In the genomic region with DNA sequence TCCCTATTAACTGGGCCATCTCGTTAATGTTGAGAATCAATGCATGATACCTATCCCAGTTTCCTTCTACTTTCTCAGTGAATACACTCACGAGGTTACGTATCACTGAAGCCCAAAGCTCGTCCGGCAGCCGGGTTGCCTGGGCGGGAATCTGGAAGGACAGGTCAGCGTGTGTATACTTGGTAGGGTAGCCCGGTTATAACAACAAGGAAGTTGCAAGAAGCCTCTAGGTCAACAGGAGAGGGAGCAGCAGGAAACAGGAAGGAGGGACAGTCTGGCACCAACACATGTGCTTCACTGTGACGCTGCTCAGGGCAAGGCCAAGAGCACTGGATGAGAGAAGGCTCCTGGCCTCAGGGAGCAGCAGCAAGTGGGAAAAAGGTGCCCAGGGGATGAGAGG, we compare ENCODE assay signal across 9 mouse cellular contexts. TPM values are rescaled to one million over a fixed set of nuclear protein-coding genes. Genes with fewer than 3 reads are reported as not detected.
A peak's percentile ranks its signal among the peaks of the same experiment; 100 is the strongest.
DNase-seq lines count a peak whose midpoint lies in the region; ATAC-seq and TF ChIP-seq lines count a peak whose summit lies in the region.
"Had no signal": no experiment of that assay in that cellular context is flagged by ENCODE, and none has a peak within 500 bp of the region (broad histone marks: within the 10 kb centered on the region; RNA-seq: fewer than 3 reads in every experiment).

No protein-coding gene starts in this region.

- no peak for TF ChIP-seq CTCF in small intestine, adult 2 months (IDR thresholded peaks at IDR 0.05; ENCODE audit: extremely low read depth, insufficient read length, insufficient replicate concordance, low read depth, low read length)

- no peak overlapping the region for H3K4me3 ChIP-seq in midbrain, embryonic 13.5 days (replicated peaks)
- no peak overlapping the region for H3K4me3 ChIP-seq in midbrain, embryonic 10.5 days
- no peak overlapping the region for H3K4me3 ChIP-seq in heart, embryonic 10.5 days
- no peak overlapping the region for H3K4me3 ChIP-seq in small intestine, adult 2 months (ENCODE audit: low read depth, low read length)
- H3K4me3 ChIP-seq: neural tube, embryonic 12.5 days had no signal

- no peak for DNase-seq in midbrain, embryonic 10.5 days (ENCODE audit: low spot score)
- DNase-seq in heart, embryonic 10.5 days (ENCODE audit: low spot score), result no peak
- peak; percentile 8 for DNase-seq in liver
- DNase-seq in T-cell, adult 2 months (ENCODE audit: low spot score), result no peak
- no peak for DNase-seq in spleen, postnatal 10 days (ENCODE audit: low spot score in 2 of 2)

- H3K27me3 ChIP-seq in midbrain, embryonic 13.5 days, result no peaks in the 10 kb centered on the region
- no peaks in the 10 kb centered on the region for H3K27me3 ChIP-seq in midbrain, embryonic 10.5 days (ENCODE audit: low read depth, poor library complexity, severe bottlenecking)
- H3K27me3 ChIP-seq in heart, embryonic 10.5 days (ENCODE audit: insufficient read depth, poor library complexity, severe bottlenecking), result no peaks in the 10 kb centered on the region
- H3K27me3 ChIP-seq in small intestine, adult 2 months (ENCODE audit: control insufficient read depth, insufficient read depth, low read length), result no peaks in the 10 kb centered on the region
- H3K27me3 ChIP-seq: neural tube, embryonic 12.5 days had no signal

- no peak overlapping the region for H3K4me2 ChIP-seq in midbrain, embryonic 13.5 days (replicated peaks)
- H3K4me2 ChIP-seq: neural tube, embryonic 12.5 days had no signal

- no peak for TF ChIP-seq POLR2A in small intestine, adult 2 months (IDR thresholded peaks at IDR 0.05; ENCODE audit: low read depth, low read length)

- H3K36me3 ChIP-seq in midbrain, embryonic 13.5 days, result no peaks in the 10 kb centered on the region
- H3K36me3 ChIP-seq in midbrain, embryonic 10.5 days, result no peaks in the 10 kb centered on the region
- no peaks in the 10 kb centered on the region for H3K36me3 ChIP-seq in heart, embryonic 10.5 days
- H3K36me3 ChIP-seq in small intestine, adult 2 months (ENCODE audit: control insufficient read depth, insufficient read depth, low read length), result no peaks in the 10 kb centered on the region
- H3K36me3 ChIP-seq: neural tube, embryonic 12.5 days had no signal

- no peak overlapping the region for H3K9ac ChIP-seq in midbrain, embryonic 13.5 days (replicated peaks)
- H3K9ac ChIP-seq: neural tube, embryonic 12.5 days had no signal

- WGBS in midbrain, embryonic 13.5 days, result 85% methylated on average over 10 of the region's 10 CpGs
- WGBS in midbrain, embryonic 10.5 days, result 82% methylated on average over 10 of the region's 10 CpGs
- 59% methylated on average over 10 of the region's 10 CpGs for WGBS in heart, embryonic 10.5 days
- 57% methylated on average over 10 of the region's 10 CpGs for WGBS in small intestine, adult 2 months

- 0 out of 2 replicates have a peak overlapping the region, but pooled peaks have one; percentile 17 for H3K27ac ChIP-seq in midbrain, embryonic 13.5 days
- no peak overlapping the region; the same call in 1 of the 2 replicates for H3K27ac ChIP-seq in midbrain, embryonic 10.5 days (replicated peaks)
- H3K27ac ChIP-seq in heart, embryonic 10.5 days, result peak overlapping the region; percentile 60
- H3K27ac ChIP-seq in small intestine, adult 2 months (ENCODE audit: insufficient read depth, low read depth, low read length), result peak overlapping the region; percentile 4
- H3K27ac ChIP-seq: neural tube, embryonic 12.5 days had no signal

- no peaks in the 10 kb centered on the region for H3K9me3 ChIP-seq in midbrain, embryonic 13.5 days
- H3K9me3 ChIP-seq in midbrain, embryonic 10.5 days (replicated peaks), result no peaks in the 10 kb centered on the region
- H3K9me3 ChIP-seq in heart, embryonic 10.5 days, result no peaks in the 10 kb centered on the region
- H3K9me3 ChIP-seq: neural tube, embryonic 12.5 days had no signal

- ATAC-seq in midbrain, embryonic 13.5 days, result no peak
- no peak for ATAC-seq in monocyte, adult 5-6 weeks (replicated peaks; ENCODE audit: insufficient number of reproducible peaks, low FRiP score, low TSS enrichment, poor library complexity, severe bottlenecking)

- no peaks in the 10 kb centered on the region for H3K4me1 ChIP-seq in midbrain, embryonic 13.5 days (replicated peaks)
- H3K4me1 ChIP-seq in midbrain, embryonic 10.5 days, result no peaks in the 10 kb centered on the region
- peaks cover 20% of the 10 kb centered on the region for H3K4me1 ChIP-seq in heart, embryonic 10.5 days
- H3K4me1 ChIP-seq in small intestine, adult 2 months (ENCODE audit: control insufficient read depth, insufficient read depth, insufficient read length, low read length), result peaks cover 4% of the 10 kb centered on the region; the same call in 1 of the 2 replicates

RNA-seq across cellular contexts. Expression of gene Ica1, which starts 7.9 kb away (rescaled TPM):
- polyA plus RNA-seq in midbrain, embryonic 13.5 days (2015; fragmentation: Nextera tagmentation; extraction: Ambion mirVana), result 36.9 and 37.2 TPM in 2 replicates
- polyA plus RNA-seq in midbrain, embryonic 10.5 days (2016; fragmentation: Nextera tagmentation; extraction: Ambion mirVana), result 12.5 and 14.4 TPM in 2 replicates
- polyA plus RNA-seq in heart, embryonic 10.5 days (2016; fragmentation: Nextera tagmentation; extraction: Ambion mirVana), result 27.9 and 35.8 TPM in 2 replicates
- polyA plus RNA-seq in small intestine, adult 2 months (2012; rRNA removed), result 1.3 and 1.5 TPM in 2 replicates
- total RNA-seq in monocyte, adult 5-6 weeks (2017), result 0.39 to 4.6 TPM (median 3.5 TPM) in 3 replicates
